10 mouse cellular contexts compared by ENCODE assay signal in the genomic region with DNA sequence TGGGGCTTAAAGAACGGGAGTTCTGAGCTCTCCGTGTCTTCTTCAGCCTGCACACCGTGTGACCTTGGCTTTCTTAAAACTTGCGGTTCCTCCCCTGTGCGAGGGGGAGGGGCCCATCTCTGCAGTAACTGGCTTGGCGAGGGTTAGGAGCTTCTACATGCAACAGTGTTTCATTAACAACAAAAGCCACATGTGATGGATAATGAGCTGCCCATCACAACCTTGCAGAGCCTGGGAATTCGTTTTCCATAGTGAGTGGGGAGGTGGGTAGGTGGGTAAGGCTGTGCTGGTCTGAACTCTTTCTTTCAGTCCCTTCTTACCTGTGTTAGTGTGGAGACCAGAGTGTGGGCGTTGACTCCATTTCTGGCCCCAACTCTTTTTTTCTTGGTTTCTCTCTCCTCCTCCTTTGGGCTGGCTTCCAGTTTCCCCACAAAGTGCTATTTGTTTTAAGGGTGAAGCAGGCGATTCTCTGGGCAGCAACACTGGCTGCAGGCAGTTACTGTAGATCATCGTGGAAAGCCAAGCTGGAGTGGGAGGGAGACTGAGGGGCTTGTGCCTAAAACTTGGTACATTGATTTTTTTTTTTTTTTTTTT. TPM values are rescaled to one million over a fixed set of nuclear protein-coding genes. Genes with fewer than 3 reads are reported as not detected.
DNase-seq lines count a peak whose midpoint lies in the region; ATAC-seq and TF ChIP-seq lines count a peak whose summit lies in the region.
"Had no signal": no experiment of that assay in that cellular context is flagged by ENCODE, and none has a peak within 500 bp of the region (broad histone marks: within the 10 kb centered on the region; RNA-seq: fewer than 3 reads in every experiment).

No protein-coding gene starts in this region.

- no peaks in the 10 kb centered on the region for H3K9me3 ChIP-seq in forebrain, embryonic 15.5 days
- no peaks in the 10 kb centered on the region for H3K9me3 ChIP-seq in heart, embryonic 10.5 days

- peak overlapping the region; percentile 8; the same call in 1 of the 2 replicates for H3K27ac ChIP-seq in forebrain, embryonic 15.5 days (replicated peaks)
- H3K27ac ChIP-seq in testis, adult 2 months (ENCODE audit: control insufficient read depth, insufficient read depth, low read depth, low read length) = peak overlapping the region; percentile 37; the same call in 1 of the 2 replicates
- H3K27ac ChIP-seq in heart, embryonic 10.5 days = no peak overlapping the region
- H3K27ac ChIP-seq: liver, embryonic 14.5 days had no signal

- no peak for TF ChIP-seq POLR2A in testis, adult 2 months (IDR thresholded peaks at IDR 0.05; ENCODE audit: control insufficient read depth, low read depth, low read length)

- no peak for TF ChIP-seq CTCF in testis, adult 2 months (IDR thresholded peaks at IDR 0.05; ENCODE audit: control insufficient read depth, insufficient read depth, insufficient replicate concordance, low read depth, low read length)

- peaks cover 40% of the 10 kb centered on the region for H3K4me1 ChIP-seq in forebrain, embryonic 15.5 days
- H3K4me1 ChIP-seq in testis, adult 2 months (ENCODE audit: control insufficient read depth, insufficient read depth, low read length) = peaks cover 3% of the 10 kb centered on the region
- peaks cover 14% of the 10 kb centered on the region for H3K4me1 ChIP-seq in heart, embryonic 10.5 days

- intact Hi-C loops in heart, postnatal 25 days (cut with DNase I) = no loop called here

- no peak overlapping the region for H3K4me2 ChIP-seq in forebrain, embryonic 15.5 days (replicated peaks)

- no peak overlapping the region for H3K9ac ChIP-seq in forebrain, embryonic 15.5 days (replicated peaks)
- H3K9ac ChIP-seq: liver, embryonic 14.5 days had no signal

- H3K4me3 ChIP-seq in forebrain, embryonic 15.5 days = no peak overlapping the region
- no peak overlapping the region for H3K4me3 ChIP-seq in testis, adult 2 months (ENCODE audit: control insufficient read depth, low read depth, low read length)
- H3K4me3 ChIP-seq in heart, embryonic 10.5 days = no peak overlapping the region
- H3K4me3 ChIP-seq: erythroblast, embryonic 14.5 days had no signal

- H3K36me3 ChIP-seq in forebrain, embryonic 15.5 days = no peaks in the 10 kb centered on the region; the same call in 1 of the 2 replicates
- H3K36me3 ChIP-seq in testis, adult 2 months (ENCODE audit: control insufficient read depth, insufficient read depth, low read length) = no peaks in the 10 kb centered on the region
- H3K36me3 ChIP-seq in heart, embryonic 10.5 days = no peaks in the 10 kb centered on the region

- peak; percentile 35 for DNase-seq in heart, postnatal 4 days
- no peak for DNase-seq in heart, postnatal 25 days (ENCODE audit: low spot score)
- peak; percentile 64 for DNase-seq in CD4-positive helper T cell, adult 2 months (ENCODE audit: low read depth, low spot score)
- DNase-seq in layer of hippocampus, postnatal 10 days (ENCODE audit: low spot score in 2 of 2) = peak; percentile 58 to 66
- no peak for DNase-seq in heart, embryonic 10.5 days (ENCODE audit: low spot score)
- DNase-seq in frontal cortex, postnatal 25 days (ENCODE audit: low spot score in 2 of 2) = no peak

- H3K27me3 ChIP-seq in forebrain, embryonic 15.5 days = no peaks in the 10 kb centered on the region
- H3K27me3 ChIP-seq in testis, adult 2 months (ENCODE audit: control insufficient read depth, insufficient read depth, low read length) = no peaks in the 10 kb centered on the region
- H3K27me3 ChIP-seq in heart, embryonic 10.5 days (ENCODE audit: insufficient read depth, poor library complexity, severe bottlenecking) = peaks cover 91% of the 10 kb centered on the region

- WGBS in forebrain, embryonic 15.5 days = 23% methylated on average over 10 of the region's 10 CpGs
- WGBS in heart, embryonic 10.5 days = 68% methylated on average over 10 of the region's 10 CpGs

- ATAC-seq in forebrain, embryonic 15.5 days (replicated peaks) = peak; percentile 44

RNA-seq across cellular contexts. Expression of gene Lrrc8d, which starts 15.9 kb away (rescaled TPM):
- 10 to 100 TPM; 21.2 to 23.6 TPM for total RNA-seq in heart, postnatal 4 days (2021)
- 10 to 100 TPM in 1 of 2 experiments, 1 to 10 TPM in 1; 7.8 to 13.0 TPM for total RNA-seq in heart, postnatal 25 days (2021)
- polyA plus RNA-seq in forebrain, embryonic 15.5 days (2015; fragmentation: Nextera tagmentation; extraction: Ambion mirVana) = 33.9 and 38.2 TPM in 2 replicates
- 10 to 100 TPM; 57.7 to 59.4 TPM for total RNA-seq in layer of hippocampus, postnatal 10 days (2021)
- 2.2 and 4.8 TPM in 2 replicates for polyA plus RNA-seq in testis, adult 2 months (2012; rRNA removed)
- 7.6 and 10.8 TPM in 2 replicates for polyA plus RNA-seq in heart, embryonic 10.5 days (2016; fragmentation: Nextera tagmentation; extraction: Ambion mirVana)

Comparison
In these comparisons a context has a peak if more than half of its experiments do, and no peak if none do; other contexts are left out.
1. DNase-seq: peak in heart, postnatal 4 days (single experiment), CD4-positive helper T cell, adult 2 months (single experiment) and layer of hippocampus, postnatal 10 days (2 of 2); none in heart, postnatal 25 days (single experiment), heart, embryonic 10.5 days (single experiment) and frontal cortex, postnatal 25 days (0 of 2).